Mouse (Mus musculus) embryonic facial prominence, embryonic 11.5 days (tissue): Measurements from ENCODE around the gene Katnb1. TPM values are rescaled to one million over a fixed set of nuclear protein-coding genes. Genes with fewer than 3 reads are reported as not detected.
A peak's percentile ranks its signal among the peaks of the same experiment; 100 is the strongest.

Experiments used
- ATAC-seq: fragments of 200-750 bp; cut with Nextera tagmentation; replicated peaks from 2 replicates; pipeline ENCODE4 v1.8.0; 2017; ENCODE audit warnings: low read depth; ENCODE audit not compliant: insufficient number of reproducible peaks, low FRiP score, low TSS enrichment
- DNase-seq: peaks from one replicate; pipeline ENCODE4 v3.0.0-alpha.2; 2015; ENCODE audit warnings: low spot score
- H3K27ac ChIP-seq: fragments of 300-500 bp; sonication (generic); replicated peaks from 2 replicates; pipeline ENCODE4 v1.5.1; 2014; ENCODE audit warnings: mild to moderate bottlenecking, low read depth, low read length, control low read depth
- H3K27me3 ChIP-seq: fragments of 300-500 bp; sonication (generic); 2 replicates; pipeline ENCODE4 v1.6.1; 2014; ENCODE audit warnings: mild to moderate bottlenecking, low read length, moderate library complexity, mixed read lengths; ENCODE audit not compliant: control insufficient read depth, insufficient read depth
- H3K36me3 ChIP-seq: fragments of 300-500 bp; sonication (generic); replicated peaks from 2 replicates; pipeline ENCODE4 v1.6.1; 2014; ENCODE audit warnings: low read depth, mild to moderate bottlenecking, low read length, moderate library complexity, mixed read lengths; ENCODE audit not compliant: control insufficient read depth, insufficient read depth
- H3K4me1 ChIP-seq: fragments of 300-500 bp; sonication (generic); 2 replicates; pipeline ENCODE4 v1.6.1; 2014; ENCODE audit warnings: low read length, mixed read lengths; ENCODE audit not compliant: control insufficient read depth, insufficient read depth
- H3K4me2 ChIP-seq: fragments of 300-500 bp; sonication (generic); 2 replicates; pipeline ENCODE4 v1.6.1; 2014; ENCODE audit warnings: low read depth, mild to moderate bottlenecking, control low read depth, low read length, moderate library complexity
- H3K4me3 ChIP-seq: fragments of 300-500 bp; sonication (generic); 2 replicates; pipeline ENCODE4 v1.5.1; 2014; ENCODE audit warnings: low read depth, low read length, control low read depth
- H3K9ac ChIP-seq: fragments of 300-500 bp; sonication (generic); replicated peaks from 2 replicates; pipeline ENCODE4 v1.6.1; 2014; ENCODE audit warnings: mild to moderate bottlenecking, control low read depth, low read length
- H3K9me3 ChIP-seq: fragments of 300-500 bp; sonication (generic); replicated peaks from 2 replicates; pipeline ENCODE4 v1.6.1; 2016; ENCODE audit warnings: mild to moderate bottlenecking, low read length, inconsistent platforms, mixed read lengths; ENCODE audit not compliant: control insufficient read depth
- WGBS: fragments of 180-500 bp; shearing (Covaris S2); extraction: QIAGEN DNeasy Blood & Tissue Kit; methylation state at CpG from one replicate; pipeline ENCODE4 v1.1.7; 2014; 5-methylcytosine and 5-hydroxymethylcytosine counted together
- polyA plus RNA-seq: library from polyadenylated mRNA; unstranded; fragments of >200 nt; fragmentation: Nextera tagmentation; extraction: Ambion mirVana; gene quantifications from 2 replicates; pipeline ENCODE4 v1.2.1, GENCODE M21; 2014

Gene Katnb1
- polyA plus RNA-seq, 1 experiment from 2014 or later: 21.6 TPM

- ATAC-seq (no peak), DNase-seq (no peak)
- Histone ChIP-seq H3K4me2 (no peak overlapping the region), H3K27ac (no peak overlapping the region), H3K4me3 (no peak overlapping the region), H3K9me3 (no peaks in the 10 kb centered on the region), H3K27me3 (no peaks in the 10 kb centered on the region), H3K36me3 (no peaks in the 10 kb centered on the region), H3K4me1 (no peaks in the 10 kb centered on the region), H3K9ac (no peak overlapping the region)
- 67% methylated on average over 6 of the region's 6 CpGs for whole genome bisulfite sequencing
Measured at GRCm38 (mm10) chr8:95054438-95054837, 26.5 kb upstream of the Katnb1 start.

GRCm38 (mm10) chr8:95054927-95055510, 26.0 kb upstream of the Katnb1 start, which contains the start of gene Drc7:
Gene Drc7, plus strand, starts transcription at chr8:95055103.
- DNase-seq (peak; percentile 55), ATAC-seq (0 out of 2 replicates have a peak, but pooled peaks have one; percentile 41)
- no peak within 1 kb of the TSS for H3K4me2 ChIP-seq
- H3K9ac ChIP-seq: no peak within 1 kb of the TSS
- no peaks in the 10 kb centered on the region for H3K4me1 ChIP-seq
- no peaks in the 10 kb centered on the region for H3K9me3 ChIP-seq
- H3K27me3 ChIP-seq: no peaks in the 10 kb centered on the region
- WGBS: 18% methylated on average over 2 of the region's 2 CpGs
- H3K27ac ChIP-seq: no peak within 1 kb of the TSS
- no peak within 1 kb of the TSS for H3K4me3 ChIP-seq
- no peaks in the 10 kb centered on the region for H3K36me3 ChIP-seq

GRCm38 (mm10) chr8:95056414-95056813, 24.6 kb upstream of the Katnb1 start:
- no peak for ATAC-seq
- Histone ChIP-seq H3K9me3 (no peaks in the 10 kb centered on the region), H3K27me3 (no peaks in the 10 kb centered on the region), H3K4me1 (no peaks in the 10 kb centered on the region), H3K9ac (no peak overlapping the region), H3K36me3 (no peaks in the 10 kb centered on the region), H3K27ac (no peak overlapping the region), H3K4me3 (no peak overlapping the region), H3K4me2 (no peak overlapping the region)
- WGBS: 85% methylated on average over 5 of the region's 5 CpGs
- no peak for DNase-seq

GRCm38 (mm10) chr8:95058661-95059060, 22.3 kb upstream of the Katnb1 start:
- Histone ChIP-seq H3K9ac (no peak overlapping the region), H3K4me3 (no peak overlapping the region), H3K4me1 (no peaks in the 10 kb centered on the region), H3K4me2 (no peak overlapping the region), H3K27me3 (no peaks in the 10 kb centered on the region), H3K27ac (no peak overlapping the region), H3K36me3 (no peaks in the 10 kb centered on the region), H3K9me3 (no peaks in the 10 kb centered on the region)
- 84% methylated on average over 6 of the region's 6 CpGs for WGBS
- DNase-seq (no peak), ATAC-seq (no peak)

GRCm38 (mm10) chr8:95059812-95060533, 21.0 kb upstream of the Katnb1 start:
- DNase-seq: no peak
- no peaks in the 10 kb centered on the region for H3K9me3 ChIP-seq
- no peak overlapping the region for H3K9ac ChIP-seq
- WGBS: 73% methylated on average over 6 of the region's 6 CpGs
- no peak overlapping the region for H3K4me3 ChIP-seq
- no peak overlapping the region for H3K27ac ChIP-seq
- ATAC-seq: no peak
- no peaks in the 10 kb centered on the region for H3K27me3 ChIP-seq
- no peak overlapping the region for H3K4me2 ChIP-seq
- no peaks in the 10 kb centered on the region for H3K4me1 ChIP-seq
- no peaks in the 10 kb centered on the region for H3K36me3 ChIP-seq

GRCm38 (mm10) chr8:95064531-95064930, 16.5 kb upstream of the Katnb1 start:
- H3K4me2 ChIP-seq: no peak overlapping the region
- no peak overlapping the region for H3K9ac ChIP-seq
- no peaks in the 10 kb centered on the region for H3K36me3 ChIP-seq
- no peak overlapping the region for H3K4me3 ChIP-seq
- no peaks in the 10 kb centered on the region for H3K9me3 ChIP-seq
- H3K4me1 ChIP-seq: no peaks in the 10 kb centered on the region
- WGBS: 89% methylated on average over 2 of the region's 2 CpGs
- no peak overlapping the region for H3K27ac ChIP-seq
- DNase-seq (no peak), ATAC-seq (no peak)
- no peaks in the 10 kb centered on the region for H3K27me3 ChIP-seq

- Histone ChIP-seq H3K4me1 (no peaks in the 10 kb centered on the region), H3K4me2 (no peak overlapping the region), H3K9me3 (no peaks in the 10 kb centered on the region), H3K27ac (no peak overlapping the region), H3K9ac (no peak overlapping the region), H3K27me3 (no peaks in the 10 kb centered on the region), H3K4me3 (no peak overlapping the region), H3K36me3 (no peaks in the 10 kb centered on the region)
- 42% methylated on average over 3 of the region's 3 CpGs for WGBS
- ATAC-seq: no peak
- peak; percentile 67 for DNase-seq
Measured at GRCm38 (mm10) chr8:95067582-95067981, 13.4 kb upstream of the Katnb1 start.

GRCm38 (mm10) chr8:95075504-95075903, 5.5 kb upstream of the Katnb1 start:
- H3K9ac ChIP-seq: no peak overlapping the region
- no peaks in the 10 kb centered on the region for H3K4me1 ChIP-seq
- no peak for DNase-seq
- H3K4me2 ChIP-seq: no peak overlapping the region
- H3K4me3 ChIP-seq: no peak overlapping the region
- H3K27me3 ChIP-seq: no peaks in the 10 kb centered on the region
- no peak overlapping the region for H3K27ac ChIP-seq
- no peak for ATAC-seq
- no peaks in the 10 kb centered on the region for H3K9me3 ChIP-seq
- no peaks in the 10 kb centered on the region for H3K36me3 ChIP-seq
- 80% methylated on average over 3 of the region's 3 CpGs for WGBS
